Mouse (Mus musculus): Measurements from ENCODE around the gene Ahr. TPM values are rescaled to one million over a fixed set of nuclear protein-coding genes. Genes with fewer than 3 reads are reported as not detected.

The Ahr gene
- total and polyA plus RNA-seq, 2 experiments from 2014 or later = 2.5 to 11.3 TPM

DNA sequence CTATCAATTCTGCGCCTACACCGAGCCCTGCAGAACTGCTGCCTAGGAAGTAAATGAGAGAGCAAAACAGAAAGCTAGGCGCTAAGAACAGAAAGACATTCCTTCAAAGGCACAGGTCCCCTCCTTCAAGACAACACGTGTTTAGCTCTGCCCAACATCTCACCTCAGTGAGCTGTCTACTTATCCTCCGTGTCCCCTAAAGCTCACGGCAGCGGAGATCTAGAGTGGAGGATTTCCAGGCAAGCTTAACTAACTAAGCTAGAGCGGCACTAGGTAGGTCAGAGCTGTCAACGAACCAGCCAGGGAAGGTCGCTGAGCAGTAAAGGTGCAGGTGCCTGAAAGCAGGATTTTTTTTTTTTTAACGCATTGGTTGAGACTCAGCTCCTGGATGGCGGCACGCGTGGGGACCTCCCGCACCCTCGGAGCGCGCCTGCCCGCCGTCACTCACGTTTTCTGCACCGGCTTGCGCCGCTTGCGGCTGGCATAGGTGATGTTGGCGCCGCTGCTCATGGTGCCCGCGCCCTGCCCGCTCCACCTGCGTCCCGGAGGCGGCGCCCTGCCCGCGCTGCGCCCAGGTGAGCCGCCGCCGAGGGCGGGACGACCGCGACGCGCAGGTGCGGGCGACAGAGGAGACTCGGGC, 604 bp downstream of the Ahr start:
- TF ChIP-seq CTCF (IDR thresholded peaks at IDR 0.05) = no peak
- under 1% methylated on average over 47 of the region's 49 CpGs for WGBS
- Histone ChIP-seq H3K4me1 (ENCODE audit: insufficient read depth, low read length) (no peaks in the 10 kb centered on the region), H3K36me3 (ENCODE audit: insufficient read depth, low read length) (no peaks in the 10 kb centered on the region), H3K4me3 (ENCODE audit: low read depth, low read length) (peak overlapping the region; percentile 75), H3K9me3 (ENCODE audit: low read length) (no peaks in the 10 kb centered on the region), H3K27ac (ENCODE audit: low read depth, low read length) (peak overlapping the region; percentile 80), H3K27me3 (ENCODE audit: insufficient read depth, low read length) (no peaks in the 10 kb centered on the region), H3K4me2 (ENCODE audit: low read depth, low read length, poor library complexity, severe bottlenecking) (peak overlapping the region; percentile 92), H3K9ac (replicated peaks; ENCODE audit: low read length, poor library complexity, severe bottlenecking) (peak overlapping the region; percentile 74)
- DNase-seq (ENCODE audit: low spot score) (peak; percentile 45), ATAC-seq (ENCODE audit: low FRiP score) (peak; percentile 86)

DNA sequence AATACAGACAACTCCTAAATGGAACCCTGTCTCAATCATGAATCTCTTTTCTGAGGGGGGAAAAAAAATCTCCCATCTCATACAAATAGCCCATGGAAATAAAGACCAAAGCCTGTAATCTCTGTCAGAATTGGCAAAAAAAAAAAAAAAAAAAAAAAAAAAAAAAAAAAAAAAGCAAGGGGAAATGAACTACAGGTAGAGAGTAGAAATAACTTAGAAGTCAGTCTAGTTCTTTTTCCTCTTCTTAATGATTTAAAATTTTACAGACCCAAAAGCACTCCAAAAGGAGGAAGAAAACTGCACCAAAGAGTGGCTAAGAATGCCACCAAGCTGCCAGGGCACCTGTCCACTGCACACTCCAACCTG, 1.1 kb downstream of the Ahr start:
- Histone ChIP-seq H3K4me2 (ENCODE audit: low read depth, low read length, poor library complexity, severe bottlenecking) (peak overlapping the region; percentile 92), H3K4me1 (ENCODE audit: insufficient read depth, low read length) (no peaks in the 10 kb centered on the region), H3K9me3 (ENCODE audit: low read length) (no peaks in the 10 kb centered on the region), H3K27ac (ENCODE audit: low read depth, low read length) (0 out of 2 replicates have a peak overlapping the region, but pooled peaks have one; percentile 80), H3K27me3 (ENCODE audit: insufficient read depth, low read length) (no peaks in the 10 kb centered on the region), H3K4me3 (ENCODE audit: low read depth, low read length) (peak overlapping the region; percentile 75), H3K36me3 (ENCODE audit: insufficient read depth, low read length) (no peaks in the 10 kb centered on the region), H3K9ac (replicated peaks; ENCODE audit: low read length, poor library complexity, severe bottlenecking) (peak overlapping the region; percentile 74)
- no peak for ATAC-seq (ENCODE audit: low FRiP score)
- DNase-seq (ENCODE audit: low spot score) = no peak
- no peak for TF ChIP-seq CTCF (IDR thresholded peaks at IDR 0.05)

DNA sequence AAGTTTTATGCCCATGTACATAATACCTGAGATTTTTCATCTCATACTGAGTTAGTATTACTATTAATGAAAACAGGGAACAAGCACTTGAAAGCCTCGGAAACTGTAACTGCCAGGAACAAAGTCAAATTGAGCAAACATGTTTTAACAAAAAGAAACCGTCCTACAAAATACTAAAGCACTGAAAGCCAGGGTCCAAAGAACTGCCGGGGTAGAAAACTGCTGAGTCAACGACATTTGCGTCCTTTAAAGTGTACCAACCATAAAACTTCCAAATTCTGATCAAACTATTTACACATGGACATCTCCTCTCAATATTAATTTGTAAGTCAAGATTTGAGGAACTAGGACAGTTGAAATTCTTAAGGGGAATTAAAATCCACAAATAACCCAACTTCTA, 1.7 kb downstream of the Ahr start:
- DNase-seq (ENCODE audit: low spot score) (no peak), ATAC-seq (ENCODE audit: low FRiP score) (no peak)
- no peak overlapping the region for H3K4me2 ChIP-seq (ENCODE audit: low read depth, low read length, poor library complexity, severe bottlenecking)
- TF ChIP-seq CTCF (IDR thresholded peaks at IDR 0.05) = no peak
- H3K36me3 ChIP-seq (ENCODE audit: insufficient read depth, low read length) = no peaks in the 10 kb centered on the region
- no peaks in the 10 kb centered on the region for H3K9me3 ChIP-seq (ENCODE audit: low read length)
- no peaks in the 10 kb centered on the region for H3K27me3 ChIP-seq (ENCODE audit: insufficient read depth, low read length)
- WGBS = 73% methylated on average over 5 of the region's 5 CpGs
- no peak overlapping the region for H3K4me3 ChIP-seq (ENCODE audit: low read depth, low read length)
- H3K27ac ChIP-seq (ENCODE audit: low read depth, low read length) = no peak overlapping the region
- H3K4me1 ChIP-seq (ENCODE audit: insufficient read depth, low read length) = no peaks in the 10 kb centered on the region
- no peak overlapping the region for H3K9ac ChIP-seq (replicated peaks; ENCODE audit: low read length, poor library complexity, severe bottlenecking)

DNA sequence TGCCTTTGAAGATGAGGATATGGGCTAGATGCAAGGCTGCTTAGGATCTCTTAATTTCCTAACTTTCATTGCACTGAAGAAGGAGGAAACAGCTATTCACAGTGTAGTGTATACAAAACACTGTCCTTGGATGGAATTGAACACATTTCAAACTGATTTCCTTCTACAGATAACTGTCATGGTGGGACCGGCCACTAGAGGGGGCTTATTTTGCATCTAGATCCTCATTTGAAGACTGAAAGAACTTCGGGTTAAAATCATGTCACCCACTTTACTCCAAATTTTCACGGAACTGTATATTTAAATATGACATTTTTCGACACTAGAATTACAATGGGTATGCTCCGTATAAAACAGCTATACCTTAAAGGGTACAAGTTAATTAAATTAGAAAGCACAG, 2.7 kb downstream of the Ahr start:
- 16% methylated on average over 5 of the region's 5 CpGs for WGBS

DNA sequence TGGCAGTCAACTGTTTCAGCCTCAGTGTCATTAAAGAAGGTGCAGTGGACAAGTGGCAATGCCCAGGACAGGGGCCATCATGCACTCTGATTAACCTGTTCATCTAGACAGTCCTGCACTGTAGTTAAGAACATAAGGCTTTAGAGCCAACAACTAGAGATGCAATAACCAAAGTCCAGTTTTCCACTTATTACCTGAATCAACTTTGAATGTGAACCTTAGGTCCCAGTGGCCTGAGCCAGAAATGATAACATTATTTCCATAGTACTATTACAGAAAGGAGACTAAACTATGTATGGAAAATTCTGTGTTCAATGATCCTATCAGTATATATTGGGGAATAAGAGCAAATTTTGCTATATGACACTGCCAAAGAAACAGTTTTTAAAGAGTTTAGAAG, 4.3 kb downstream of the Ahr start:
- Histone ChIP-seq H3K4me2 (ENCODE audit: low read depth, low read length, poor library complexity, severe bottlenecking) (no peak overlapping the region), H3K27me3 (ENCODE audit: insufficient read depth, low read length) (no peaks in the 10 kb centered on the region), H3K4me1 (ENCODE audit: insufficient read depth, low read length) (no peaks in the 10 kb centered on the region), H3K9me3 (ENCODE audit: low read length) (no peaks in the 10 kb centered on the region), H3K4me3 (ENCODE audit: low read depth, low read length) (no peak overlapping the region), H3K36me3 (ENCODE audit: insufficient read depth, low read length) (no peaks in the 10 kb centered on the region), H3K27ac (ENCODE audit: low read depth, low read length) (no peak overlapping the region), H3K9ac (replicated peaks; ENCODE audit: low read length, poor library complexity, severe bottlenecking) (no peak overlapping the region)
- DNase-seq (ENCODE audit: low spot score) (no peak), ATAC-seq (ENCODE audit: low FRiP score) (no peak)
- no peak for TF ChIP-seq CTCF (IDR thresholded peaks at IDR 0.05)

More for the DNA sequence above, 2.7 kb downstream of the Ahr start:
- ATAC-seq (ENCODE audit: low FRiP score) = no peak
- DNase-seq (ENCODE audit: low spot score) = peak; percentile 75
- no peak overlapping the region for H3K9ac ChIP-seq (replicated peaks; ENCODE audit: low read length, poor library complexity, severe bottlenecking)
- H3K9me3 ChIP-seq (ENCODE audit: low read length) = no peaks in the 10 kb centered on the region
- no peak overlapping the region for H3K4me3 ChIP-seq (ENCODE audit: low read depth, low read length)
- H3K27ac ChIP-seq (ENCODE audit: low read depth, low read length) = no peak overlapping the region
- no peaks in the 10 kb centered on the region for H3K4me1 ChIP-seq (ENCODE audit: insufficient read depth, low read length)
- peak; percentile 79 for TF ChIP-seq CTCF (IDR thresholded peaks at IDR 0.05)
- no peaks in the 10 kb centered on the region for H3K36me3 ChIP-seq (ENCODE audit: insufficient read depth, low read length)
- H3K27me3 ChIP-seq (ENCODE audit: insufficient read depth, low read length) = no peaks in the 10 kb centered on the region
- H3K4me2 ChIP-seq (ENCODE audit: low read depth, low read length, poor library complexity, severe bottlenecking) = no peak overlapping the region

DNA sequence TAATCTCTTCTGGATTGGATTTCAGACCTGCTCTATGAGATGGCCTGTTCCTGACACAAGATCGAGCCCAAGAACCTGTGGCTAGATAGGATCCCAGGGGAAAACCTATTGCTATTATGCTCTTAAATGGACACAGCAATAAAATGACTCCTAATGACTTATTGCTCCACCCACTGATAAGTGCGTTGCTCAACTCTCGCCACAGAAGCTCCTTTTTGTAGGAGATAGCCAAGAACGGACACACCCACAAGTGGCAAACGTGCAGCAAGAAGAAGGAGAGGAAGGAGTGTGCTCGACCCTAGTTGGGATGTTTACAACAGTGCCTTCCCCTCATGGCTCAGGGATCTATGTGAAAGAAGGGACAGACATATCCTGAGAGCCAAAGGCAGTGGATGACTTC, 7.4 kb downstream of the Ahr start:
- no peaks in the 10 kb centered on the region for H3K9me3 ChIP-seq (ENCODE audit: low read length)
- no peaks in the 10 kb centered on the region for H3K27me3 ChIP-seq (ENCODE audit: insufficient read depth, low read length)
- H3K4me3 ChIP-seq (ENCODE audit: low read depth, low read length) = no peak overlapping the region
- no peak overlapping the region for H3K27ac ChIP-seq (ENCODE audit: low read depth, low read length)
- H3K4me1 ChIP-seq (ENCODE audit: insufficient read depth, low read length) = no peaks in the 10 kb centered on the region
- TF ChIP-seq CTCF (IDR thresholded peaks at IDR 0.05) = no peak
- H3K4me2 ChIP-seq (ENCODE audit: low read depth, low read length, poor library complexity, severe bottlenecking) = no peak overlapping the region
- no peaks in the 10 kb centered on the region for H3K36me3 ChIP-seq (ENCODE audit: insufficient read depth, low read length)
- H3K9ac ChIP-seq (replicated peaks; ENCODE audit: low read length, poor library complexity, severe bottlenecking) = no peak overlapping the region
- WGBS = 89% methylated on average over 6 of the region's 6 CpGs
- no peak for ATAC-seq (ENCODE audit: low FRiP score)
- DNase-seq (ENCODE audit: low spot score) = no peak

Measured in midbrain, postnatal 0 days (tissue).